Mouse (Mus musculus) kidney, adult 2 months (tissue): ENCODE data around the gene Ifitm10. TPM values are rescaled to one million over a fixed set of nuclear protein-coding genes. Genes with fewer than 3 reads are reported as not detected.

Experiments
- DNase-seq: peaks from one replicate; pipeline ENCODE4 v3.0.0; 2021
- H3K27ac ChIP-seq: fragments of 200-500 bp; 2 replicates; pipeline ENCODE4 v1.5.1; 2012; ENCODE audit warnings: low read depth, low read length, control low read depth, inconsistent platforms; ENCODE audit not compliant: insufficient read depth
- H3K27me3 ChIP-seq: fragments of 200-500 bp; replicated peaks from 2 replicates; pipeline ENCODE4 v1.6.1; 2012; ENCODE audit warnings: mild to moderate bottlenecking, moderate library complexity, low read length, inconsistent platforms; ENCODE audit not compliant: control insufficient read depth, insufficient read depth
- H3K36me3 ChIP-seq: fragments of 200-500 bp; 2 replicates; pipeline ENCODE4 v1.6.1; 2012; ENCODE audit warnings: mild to moderate bottlenecking, moderate library complexity, low read length, inconsistent platforms; ENCODE audit not compliant: control insufficient read depth, insufficient read depth
- H3K4me1 ChIP-seq: fragments of 200-500 bp; 2 replicates; pipeline ENCODE4 v1.6.1; 2011; ENCODE audit warnings: low read length; ENCODE audit not compliant: control insufficient read depth, insufficient read depth
- H3K4me3 ChIP-seq: fragments of 200-500 bp; 2 replicates; pipeline ENCODE4 v1.5.1; 2011; ENCODE audit warnings: mild to moderate bottlenecking, low read depth, low read length, control low read depth; ENCODE audit not compliant: insufficient read depth
- CTCF ChIP-seq: fragments of 200-500 bp; conservative IDR thresholded peaks from 2 replicates; pipeline ENCODE4 v1.5.1; 2011; ENCODE audit warnings: low read depth, mild to moderate bottlenecking, control low read depth, low read length, moderate library complexity, mixed read lengths; ENCODE audit not compliant: insufficient read depth, insufficient read length
- POLR2A ChIP-seq: fragments of 200-500 bp; IDR thresholded peaks from one replicate; pipeline ENCODE4 v1.6.1; 2011; ENCODE audit warnings: low read depth, low read length, control low read depth
- whole genome bisulfite sequencing: fragments of 180-500 bp; shearing (Covaris S2); methylation state at CpG from one replicate; pipeline ENCODE4 v1.1.7; 2018; 5-methylcytosine and 5-hydroxymethylcytosine counted together
- polyA plus RNA-seq: library from polyadenylated mRNA; depleted of rRNA; stranded (reverse); fragments of >200 nt; gene quantifications from 2 replicates; pipeline ENCODE4 v1.2.3, GENCODE M21; 2012

Ifitm10 gene
- polyA plus RNA-seq, 1 experiment = 4.1 TPM

- 0 out of 2 replicates have a peak, but pooled peaks cover 9% of the 10 kb centered on the region for H3K4me1 ChIP-seq
- WGBS = 37% methylated on average over 6 of the region's 6 CpGs
- TF ChIP-seq CTCF (no peak), POLR2A (no peak)
- H3K27me3 ChIP-seq = no peaks in the 10 kb centered on the region
- H3K27ac ChIP-seq = peak overlapping the region; percentile 11; the same call in 1 of the 2 replicates
- H3K4me3 ChIP-seq = no peak overlapping the region
- peak; percentile 75 for DNase-seq
- peaks cover 1% of the 10 kb centered on the region for H3K36me3 ChIP-seq
These were observed 1.7 kb upstream of the Ifitm10 start for GRCm38 (mm10) chr7:142375261-142375724.

DNA sequence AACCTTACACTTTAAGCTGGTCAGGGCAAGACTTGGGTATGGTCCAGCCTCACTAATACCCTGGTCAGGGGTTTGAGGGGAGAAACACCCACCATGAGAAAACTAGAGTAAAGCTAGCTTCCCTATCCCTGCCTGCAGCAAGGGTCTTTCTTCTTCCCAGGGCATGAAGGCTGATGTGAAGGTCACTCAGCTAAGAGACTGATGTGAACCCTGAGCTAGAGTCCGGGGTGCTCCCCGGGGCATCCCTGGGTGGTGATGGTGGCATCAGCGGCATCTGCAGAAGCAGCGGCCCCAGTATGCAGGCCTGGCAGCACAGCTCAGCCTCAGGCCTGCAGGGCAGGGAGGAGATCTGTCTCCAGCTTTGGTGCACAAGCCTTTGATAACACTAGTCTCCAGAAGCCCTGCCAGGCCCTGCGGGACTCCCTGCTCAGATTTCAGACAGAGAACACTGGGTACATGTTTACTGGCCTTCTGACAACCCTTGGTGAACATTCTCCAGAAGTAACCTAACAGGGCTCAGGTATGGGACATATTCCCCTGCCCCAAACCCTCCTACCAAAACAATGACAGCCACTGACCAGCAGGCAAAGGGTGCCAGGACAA lies 961 bp upstream of the Ifitm10 start:
- H3K27me3 ChIP-seq = no peaks in the 10 kb centered on the region
- 74% methylated on average over 5 of the region's 5 CpGs for WGBS
- 0 out of 2 replicates have a peak overlapping the region, but pooled peaks have one; percentile 28 for H3K27ac ChIP-seq
- 0 out of 2 replicates have a peak, but pooled peaks cover 9% of the 10 kb centered on the region for H3K4me1 ChIP-seq
- no peaks in the 10 kb centered on the region for H3K36me3 ChIP-seq
- TF ChIP-seq POLR2A = no peak
- no peak for TF ChIP-seq CTCF
- DNase-seq = peak; percentile 10
- no peak overlapping the region for H3K4me3 ChIP-seq

- Histone ChIP-seq H3K27me3 (no peaks in the 10 kb centered on the region), H3K27ac (no peak overlapping the region), H3K4me1 (0 out of 2 replicates have a peak, but pooled peaks cover 9% of the 10 kb centered on the region), H3K36me3 (no peaks in the 10 kb centered on the region), H3K4me3 (no peak overlapping the region)
- DNase-seq = no peak
- TF ChIP-seq CTCF = no peak
- TF ChIP-seq POLR2A = no peak
- WGBS = 83% methylated on average over 5 of the region's 5 CpGs
These were observed 514 bp downstream of the Ifitm10 start for GRCm38 (mm10) chr7:142373039-142373438.

DNA sequence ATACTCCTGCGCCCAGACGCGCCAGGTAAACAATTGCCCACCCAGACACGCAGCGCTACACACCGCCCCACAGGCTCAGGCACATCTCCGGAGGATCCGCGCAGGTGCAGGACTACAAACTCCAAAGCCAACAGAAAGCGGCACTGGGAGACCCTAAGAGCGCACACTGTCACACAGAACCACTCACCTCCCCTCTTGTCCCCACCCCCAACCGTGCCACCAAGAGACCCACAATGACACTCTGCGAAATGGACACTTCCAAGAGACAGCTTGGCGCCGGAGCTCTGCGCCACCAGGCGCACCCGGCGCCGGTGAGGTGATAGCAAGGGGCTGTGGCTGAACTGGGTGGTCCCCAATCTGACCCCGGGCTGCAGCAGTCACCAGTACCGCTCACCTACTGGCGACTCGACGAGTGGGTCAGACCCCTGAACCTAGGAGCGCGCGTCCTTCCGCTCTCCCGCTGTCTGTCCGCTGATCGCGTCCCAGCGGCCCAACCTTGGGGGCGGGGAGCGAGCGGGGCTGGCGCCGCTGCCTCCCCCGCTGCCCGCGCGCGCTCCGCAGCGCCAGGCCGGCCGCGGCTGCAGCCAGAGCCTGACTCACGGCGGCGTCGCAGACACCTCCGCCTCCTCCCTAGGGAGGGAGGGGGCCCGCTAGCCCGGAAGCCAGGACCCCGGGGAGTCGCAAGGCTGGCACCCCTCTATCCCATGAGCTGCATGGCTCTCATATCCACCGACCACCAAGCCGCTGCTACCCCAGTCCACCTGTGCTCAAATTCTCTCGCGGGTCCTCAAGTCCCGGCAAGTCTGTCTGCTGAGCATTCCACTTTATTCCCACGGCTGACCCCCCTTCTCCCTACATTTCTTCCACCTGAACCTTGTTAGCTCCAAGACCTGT lies 1.5 kb downstream of the Ifitm10 start:
- peak; percentile 46 for DNase-seq
- Histone ChIP-seq H3K36me3 (no peaks in the 10 kb centered on the region), H3K4me3 (peak overlapping the region; percentile 57), H3K27me3 (no peaks in the 10 kb centered on the region), H3K4me1 (0 out of 2 replicates have a peak, but pooled peaks cover 9% of the 10 kb centered on the region), H3K27ac (no peak overlapping the region)
- 2% methylated on average over 64 of the region's 64 CpGs for WGBS
- TF ChIP-seq POLR2A = no peak
- no peak for TF ChIP-seq CTCF

DNA sequence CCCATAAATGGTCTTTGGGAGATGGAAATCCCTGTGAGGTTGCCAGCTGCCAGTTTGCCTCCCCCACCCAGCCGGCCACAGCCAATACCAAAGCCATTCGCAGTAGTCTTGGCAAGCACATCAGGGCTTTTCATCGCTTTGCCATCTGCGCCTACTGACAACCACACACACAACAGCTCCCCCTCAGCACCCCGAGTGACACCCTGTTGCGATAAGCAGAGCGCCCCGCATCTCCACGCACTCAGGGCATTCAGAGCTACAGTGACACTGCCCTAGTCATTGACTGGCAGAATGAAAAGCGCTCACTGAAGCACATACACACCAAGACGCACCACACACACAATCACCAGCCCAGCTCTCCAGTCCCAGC lies 2.2 kb downstream of the Ifitm10 start:
- Histone ChIP-seq H3K27ac (no peak overlapping the region), H3K4me3 (peak overlapping the region; percentile 57), H3K36me3 (no peaks in the 10 kb centered on the region), H3K4me1 (0 out of 2 replicates have a peak, but pooled peaks cover 9% of the 10 kb centered on the region), H3K27me3 (no peaks in the 10 kb centered on the region)
- no peak for TF ChIP-seq CTCF
- TF ChIP-seq POLR2A = no peak
- peak; percentile 10 for DNase-seq
- WGBS = 42% methylated on average over 11 of the region's 11 CpGs

DNA sequence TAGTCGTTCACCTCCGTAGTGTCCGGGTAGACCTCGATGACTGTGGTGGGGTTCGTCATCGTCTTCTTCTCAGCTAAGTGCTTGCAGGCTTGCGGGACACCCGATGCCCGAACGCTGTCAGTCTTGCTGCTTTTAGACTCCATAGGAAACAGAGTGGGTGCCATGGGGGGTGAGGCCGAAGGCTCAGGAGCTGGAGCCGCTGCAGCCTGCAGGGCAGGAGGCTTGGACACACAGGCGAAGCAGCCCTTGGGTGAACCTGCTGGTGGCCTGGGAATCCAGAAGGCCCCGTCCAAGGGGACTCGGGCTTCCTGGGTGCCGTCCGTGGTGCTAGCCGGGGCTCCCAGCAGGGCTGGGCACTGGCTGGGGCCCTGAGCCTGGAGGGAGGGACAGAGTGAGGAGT lies 2.6 kb downstream of the Ifitm10 start:
- 88% methylated on average over 18 of the region's 18 CpGs for WGBS
- no peak overlapping the region for H3K27ac ChIP-seq
- no peaks in the 10 kb centered on the region for H3K36me3 ChIP-seq
- H3K4me3 ChIP-seq = peak overlapping the region; percentile 57; the same call in 1 of the 2 replicates
- no peaks in the 10 kb centered on the region for H3K27me3 ChIP-seq
- no peak for TF ChIP-seq CTCF
- no peak for TF ChIP-seq POLR2A
- H3K4me1 ChIP-seq = 0 out of 2 replicates have a peak, but pooled peaks cover 9% of the 10 kb centered on the region
- no peak for DNase-seq

DNA sequence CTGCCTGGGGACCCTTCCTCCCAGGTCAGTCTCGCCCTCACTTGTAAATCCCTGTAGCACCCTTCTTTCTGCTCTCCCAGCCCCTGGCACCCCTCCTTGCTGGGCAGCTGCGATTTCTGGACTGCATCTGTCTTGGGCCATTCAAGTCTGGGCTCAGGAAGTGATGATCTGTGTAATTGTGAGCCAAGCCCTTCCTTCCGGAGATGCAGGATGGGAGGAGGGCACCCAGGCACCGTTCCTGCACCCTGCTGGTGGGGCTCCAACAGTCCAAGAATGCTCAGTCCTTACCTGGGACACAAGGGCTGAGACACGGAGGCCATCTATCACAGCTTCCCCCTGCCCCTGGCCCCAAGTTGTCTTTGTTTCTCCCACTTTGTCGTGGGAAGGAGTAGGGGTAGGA lies 3.7 kb downstream of the Ifitm10 start:
- Histone ChIP-seq H3K36me3 (no peaks in the 10 kb centered on the region), H3K4me1 (0 out of 2 replicates have a peak, but pooled peaks cover 9% of the 10 kb centered on the region), H3K4me3 (peak overlapping the region; percentile 2; the same call in 1 of the 2 replicates), H3K27ac (0 out of 2 replicates have a peak overlapping the region, but pooled peaks have one; percentile 18), H3K27me3 (no peaks in the 10 kb centered on the region)
- WGBS = 72% methylated on average over 6 of the region's 6 CpGs
- DNase-seq = peak; percentile 57
- TF ChIP-seq CTCF (no peak), POLR2A (no peak)
